Comparison of ENCODE assay signal across 24 mouse cellular contexts in the genomic region with DNA sequence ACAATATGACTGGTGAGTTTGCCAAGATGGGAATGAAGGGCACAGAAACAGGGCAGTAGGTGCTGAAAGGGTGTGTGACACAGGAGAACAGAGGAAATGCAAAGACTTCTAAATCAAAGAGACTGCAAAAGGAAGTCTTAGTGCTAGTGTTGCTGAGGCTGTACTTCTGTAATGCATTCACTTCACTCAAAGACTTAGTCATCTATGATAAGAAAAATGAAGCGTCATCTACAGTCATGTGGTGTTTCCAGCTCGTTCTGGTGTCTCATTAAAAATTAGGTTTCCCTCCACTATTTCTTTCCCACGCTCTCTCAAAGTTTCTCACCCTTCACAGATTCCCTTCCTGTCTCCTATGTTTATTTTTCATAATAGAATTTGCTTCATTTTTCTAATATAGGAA. TPM values are rescaled to one million over a fixed set of nuclear protein-coding genes. Genes with fewer than 3 reads are reported as not detected.
DNase-seq lines count a peak whose midpoint lies in the region; ATAC-seq lines count a peak whose summit lies in the region.
"Had no signal": no experiment of that assay in that cellular context is flagged by ENCODE, and none has a peak within 500 bp of the region (broad histone marks: within the 10 kb centered on the region; RNA-seq: fewer than 3 reads in every experiment).

No protein-coding gene starts in this region.

- WGBS in liver, embryonic 13.5 days (ENCODE audit: insufficient replicate concordance) = 58% methylated on average over 3 of the region's 3 CpGs
- WGBS in liver, embryonic 11.5 days = 76% methylated on average over 3 of the region's 3 CpGs
- WGBS in liver, embryonic 15.5 days (ENCODE audit: insufficient replicate concordance) = 45% methylated on average over 3 of the region's 3 CpGs
- WGBS in forebrain, embryonic 15.5 days = 85% methylated on average over 3 of the region's 3 CpGs

- ATAC-seq in liver, embryonic 13.5 days (ENCODE audit: low read depth) = no peak
- no peak for ATAC-seq in liver, embryonic 11.5 days (replicated peaks; ENCODE audit: low FRiP score)
- no peak for ATAC-seq in liver, embryonic 15.5 days (ENCODE audit: insufficient read depth)
- ATAC-seq in forebrain, embryonic 15.5 days (replicated peaks) = no peak
- ATAC-seq: forebrain, embryonic 16.5 days; hindbrain, postnatal 0 days; inflammation-experienced regulatory T-cells, adult 6 months; Patski had no signal

- peak overlapping the region; percentile 26 for H3K4me3 ChIP-seq in liver, embryonic 13.5 days (replicated peaks)
- H3K4me3 ChIP-seq in liver, embryonic 11.5 days (ENCODE audit: low read depth, low read length) = no peak overlapping the region
- H3K4me3 ChIP-seq in liver, embryonic 15.5 days (replicated peaks) = peak overlapping the region; percentile 28
- H3K4me3 ChIP-seq in forebrain, embryonic 15.5 days = no peak overlapping the region
- H3K4me3 ChIP-seq: forebrain, embryonic 12.5 days; heart, embryonic 13.5 days had no signal

- H3K27me3 ChIP-seq in liver, embryonic 13.5 days = no peaks in the 10 kb centered on the region
- no peaks in the 10 kb centered on the region; the same call in 1 of the 2 replicates for H3K27me3 ChIP-seq in liver, embryonic 11.5 days (replicated peaks; ENCODE audit: control insufficient read depth, insufficient read depth, low read length)
- H3K27me3 ChIP-seq in liver, embryonic 15.5 days = 0 out of 2 replicates have a peak, but pooled peaks cover 4% of the 10 kb centered on the region
- no peaks in the 10 kb centered on the region for H3K27me3 ChIP-seq in forebrain, embryonic 15.5 days
- H3K27me3 ChIP-seq: heart, embryonic 13.5 days had no signal

- no peaks in the 10 kb centered on the region for H3K9me3 ChIP-seq in liver, embryonic 13.5 days (replicated peaks)
- no peaks in the 10 kb centered on the region for H3K9me3 ChIP-seq in liver, embryonic 11.5 days (ENCODE audit: control insufficient read depth, low read length)
- H3K9me3 ChIP-seq in liver, embryonic 15.5 days (replicated peaks) = no peaks in the 10 kb centered on the region
- no peaks in the 10 kb centered on the region for H3K9me3 ChIP-seq in forebrain, embryonic 15.5 days
- H3K9me3 ChIP-seq: forebrain, embryonic 12.5 days; heart, embryonic 13.5 days had no signal

- DNase-seq in adrenal gland, adult 2 months = peak; percentile 1
- DNase-seq in adrenal gland, postnatal 36 days = no peak
- no peak for DNase-seq in liver, embryonic 13.5 days
- no peak for DNase-seq in liver, embryonic 11.5 days (ENCODE audit: low spot score)
- DNase-seq in embryo, embryonic 10 days (ENCODE audit: low spot score) = no peak
- no peak for DNase-seq in right cerebral cortex, postnatal 4 days
- DNase-seq: adrenal gland, postnatal 14 days; cerebellum, adult 11-12 months; cerebellum, adult 8-10 months; cerebellum, postnatal 10 days; cerebellum, postnatal 36 days; gastrocnemius, postnatal 14 days; heart, adult 11 months; heart, postnatal 14 days; heart, postnatal 4 days had no signal

- peak overlapping the region; percentile 61 for H3K4me2 ChIP-seq in liver, embryonic 13.5 days
- H3K4me2 ChIP-seq in liver, embryonic 11.5 days = no peak overlapping the region
- H3K4me2 ChIP-seq in liver, embryonic 15.5 days = peak overlapping the region; percentile 59
- H3K4me2 ChIP-seq in forebrain, embryonic 15.5 days (replicated peaks) = no peak overlapping the region
- H3K4me2 ChIP-seq: forebrain, embryonic 12.5 days; heart, embryonic 13.5 days; hindbrain, embryonic 14.5 days had no signal

- H3K4me1 ChIP-seq in liver, embryonic 13.5 days (replicated peaks) = peaks cover 58% of the 10 kb centered on the region
- H3K4me1 ChIP-seq in liver, embryonic 11.5 days (replicated peaks; ENCODE audit: control insufficient read depth, insufficient read depth, low read length) = no peaks in the 10 kb centered on the region
- H3K4me1 ChIP-seq in liver, embryonic 15.5 days (replicated peaks) = peaks cover 27% of the 10 kb centered on the region
- H3K4me1 ChIP-seq in forebrain, embryonic 15.5 days = no peaks in the 10 kb centered on the region
- H3K4me1 ChIP-seq: forebrain, embryonic 12.5 days; heart, embryonic 13.5 days had no signal

- peaks cover 68% of the 10 kb centered on the region for H3K36me3 ChIP-seq in liver, embryonic 13.5 days
- 0 out of 2 replicates have a peak, but pooled peaks cover 2% of the 10 kb centered on the region for H3K36me3 ChIP-seq in liver, embryonic 11.5 days (ENCODE audit: control insufficient read depth, insufficient read depth, low read length)
- peaks cover 71% of the 10 kb centered on the region for H3K36me3 ChIP-seq in liver, embryonic 15.5 days (replicated peaks)
- 0 out of 2 replicates have a peak, but pooled peaks cover 2% of the 10 kb centered on the region for H3K36me3 ChIP-seq in forebrain, embryonic 15.5 days

- H3K9ac ChIP-seq in liver, embryonic 13.5 days = peak overlapping the region; percentile 51
- H3K9ac ChIP-seq in liver, embryonic 11.5 days (ENCODE audit: low read depth, low read length) = no peak overlapping the region
- H3K9ac ChIP-seq in liver, embryonic 15.5 days = no peak overlapping the region
- H3K9ac ChIP-seq in forebrain, embryonic 15.5 days (replicated peaks) = no peak overlapping the region
- H3K9ac ChIP-seq: forebrain, embryonic 12.5 days; heart, embryonic 13.5 days; hindbrain, embryonic 14.5 days had no signal

- peak overlapping the region; percentile 84 for H3K27ac ChIP-seq in liver, embryonic 13.5 days
- H3K27ac ChIP-seq in liver, embryonic 11.5 days (ENCODE audit: low read depth, low read length) = no peak overlapping the region
- H3K27ac ChIP-seq in liver, embryonic 15.5 days (replicated peaks) = peak overlapping the region; percentile 79
- no peak overlapping the region for H3K27ac ChIP-seq in forebrain, embryonic 15.5 days (replicated peaks)
- H3K27ac ChIP-seq: forebrain, embryonic 12.5 days; heart, embryonic 13.5 days; hindbrain, embryonic 14.5 days; hindbrain, postnatal 0 days had no signal

RNA-seq across cellular contexts. Expression of gene Alas2, which starts 6.9 kb away (rescaled TPM):
- 10 to 100 TPM; 24.8 to 27.5 TPM for total RNA-seq in adrenal gland, adult 2 months (2021)
- polyA plus RNA-seq in adrenal gland, adult 2 months (2012; rRNA removed) = 2.2 and 3.6 TPM in 2 replicates
- 10 to 100 TPM; 29.7 to 47.3 TPM for total RNA-seq in adrenal gland, postnatal 36 days (2021)
- polyA plus RNA-seq in liver, embryonic 13.5 days (2015; fragmentation: Nextera tagmentation; extraction: Ambion mirVana) = 981 and 999 TPM in 2 replicates
- 170 and 201 TPM in 2 replicates for polyA plus RNA-seq in liver, embryonic 11.5 days (2014; fragmentation: Nextera tagmentation; extraction: Ambion mirVana)
- polyA plus RNA-seq in liver, embryonic 15.5 days (2015; fragmentation: Nextera tagmentation; extraction: Ambion mirVana) = 1,389 and 1,560 TPM in 2 replicates
- 34.8 and 37.8 TPM in 2 replicates for polyA plus RNA-seq in forebrain, embryonic 15.5 days (2015; fragmentation: Nextera tagmentation; extraction: Ambion mirVana)

RNA-seq across cellular contexts. Expression of gene Pfkfb1, which starts 34.0 kb away (rescaled TPM):
- total RNA-seq in adrenal gland, adult 2 months (2021) = 10 to 100 TPM in 1 of 2 experiments, 1 to 10 TPM in 1; 8.9 to 24.6 TPM
- 5.8 and 11.2 TPM in 2 replicates for polyA plus RNA-seq in adrenal gland, adult 2 months (2012; rRNA removed)
- total RNA-seq in adrenal gland, postnatal 36 days (2021) = 10 to 100 TPM in 1 of 2 experiments, 1 to 10 TPM in 1; 9.7 to 11.4 TPM
- polyA plus RNA-seq in liver, embryonic 13.5 days (2015; fragmentation: Nextera tagmentation; extraction: Ambion mirVana) = 4.4 and 6.1 TPM in 2 replicates
- 8.5 and 10.3 TPM in 2 replicates for polyA plus RNA-seq in liver, embryonic 11.5 days (2014; fragmentation: Nextera tagmentation; extraction: Ambion mirVana)
- 8.1 and 10.1 TPM in 2 replicates for polyA plus RNA-seq in liver, embryonic 15.5 days (2015; fragmentation: Nextera tagmentation; extraction: Ambion mirVana)
- polyA plus RNA-seq in forebrain, embryonic 15.5 days (2015; fragmentation: Nextera tagmentation; extraction: Ambion mirVana) = 3.9 and 4.1 TPM in 2 replicates

RNA-seq across cellular contexts. Expression of gene Apex2, which starts 35.6 kb away (rescaled TPM):
- total RNA-seq in adrenal gland, adult 2 months (2021) = 10 to 100 TPM; 13.1 to 13.9 TPM
- 6.4 and 7.8 TPM in 2 replicates for polyA plus RNA-seq in adrenal gland, adult 2 months (2012; rRNA removed)
- total RNA-seq in adrenal gland, postnatal 36 days (2021) = 10 to 100 TPM; 11.9 to 15.9 TPM
- polyA plus RNA-seq in liver, embryonic 13.5 days (2015; fragmentation: Nextera tagmentation; extraction: Ambion mirVana) = 12.7 and 13.1 TPM in 2 replicates
- polyA plus RNA-seq in liver, embryonic 11.5 days (2014; fragmentation: Nextera tagmentation; extraction: Ambion mirVana) = 20.1 and 20.7 TPM in 2 replicates
- polyA plus RNA-seq in liver, embryonic 15.5 days (2015; fragmentation: Nextera tagmentation; extraction: Ambion mirVana) = 11.1 and 12.4 TPM in 2 replicates
- 21.7 and 26.0 TPM in 2 replicates for polyA plus RNA-seq in forebrain, embryonic 15.5 days (2015; fragmentation: Nextera tagmentation; extraction: Ambion mirVana)

Comparison
In these comparisons a context has a peak if more than half of its experiments do, and no peak if none do; other contexts are left out.
1. H3K27ac ChIP-seq: peak in liver, embryonic 13.5 days (single experiment) and liver, embryonic 15.5 days (single experiment); none in liver, embryonic 11.5 days (single experiment) and forebrain, embryonic 15.5 days (single experiment).
2. H3K4me2 ChIP-seq: peak in liver, embryonic 13.5 days (single experiment) and liver, embryonic 15.5 days (single experiment); none in liver, embryonic 11.5 days (single experiment) and forebrain, embryonic 15.5 days (single experiment).
3. H3K4me3 ChIP-seq: peak in liver, embryonic 13.5 days (single experiment) and liver, embryonic 15.5 days (single experiment); none in liver, embryonic 11.5 days (single experiment) and forebrain, embryonic 15.5 days (single experiment).